Mouse (Mus musculus) kidney, adult 2 months (tissue): ENCODE measurements around the gene Relb.

Experiments
- CTCF ChIP-seq: fragments of 200-500 bp; conservative IDR thresholded peaks from 2 replicates; pipeline ENCODE4 v1.5.1; 2011; ENCODE audit warnings: low read depth, mild to moderate bottlenecking, control low read depth, low read length, moderate library complexity, mixed read lengths; ENCODE audit not compliant: insufficient read depth, insufficient read length
- POLR2A ChIP-seq: fragments of 200-500 bp; IDR thresholded peaks from one replicate; pipeline ENCODE4 v1.6.1; 2011; ENCODE audit warnings: low read depth, low read length, control low read depth

DNA sequence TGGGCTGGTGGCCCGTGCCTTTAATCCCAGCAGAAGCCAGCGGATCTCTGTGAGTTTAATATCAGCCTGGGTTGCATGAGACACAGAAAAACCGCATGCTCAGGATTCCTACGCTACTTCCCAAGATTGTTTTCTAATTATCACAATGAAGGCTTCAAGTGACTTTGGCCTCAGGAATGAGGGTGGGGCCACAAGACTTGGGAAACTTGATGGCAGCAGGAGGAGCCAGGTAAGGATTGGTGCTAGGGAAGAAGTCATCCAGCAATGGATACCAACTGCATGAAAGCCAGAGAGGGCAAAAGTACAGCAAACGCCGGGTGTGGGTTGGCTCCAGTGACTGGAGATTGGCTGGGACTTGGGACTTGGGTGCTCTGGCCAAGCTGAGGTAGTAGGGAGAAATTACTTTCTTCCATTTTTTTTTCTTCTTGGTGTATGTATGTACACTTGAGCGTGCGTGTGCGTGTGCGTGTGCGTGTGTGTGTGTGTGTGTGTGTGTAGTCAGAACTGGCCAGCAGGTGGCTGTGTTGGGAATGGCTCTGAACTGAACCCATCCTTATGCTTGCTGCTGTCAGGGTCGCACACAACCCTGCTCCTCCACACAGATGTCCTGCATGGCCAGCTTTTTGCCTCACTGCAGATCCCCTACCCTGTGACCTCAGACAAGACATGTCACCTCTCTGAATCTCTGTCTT is 19.5 kb downstream of the Relb start:
- TF ChIP-seq CTCF (no peak), POLR2A (no peak)
